ENCODE assay signal across 12 mouse cellular contexts in genomic region chr8:94292072-94292471, GRCm38 (mm10). TPM values are rescaled to one million over a fixed set of nuclear protein-coding genes. Genes with fewer than 3 reads are reported as not detected.
DNase-seq lines count a peak whose midpoint lies in the region; ATAC-seq and TF ChIP-seq lines count a peak whose summit lies in the region.
"Had no signal": no experiment of that assay in that cellular context is flagged by ENCODE, and none has a peak within 500 bp of the region (broad histone marks: within the 10 kb centered on the region; RNA-seq: fewer than 3 reads in every experiment).

No protein-coding gene starts in this region.

- ATAC-seq in Patski = peak; percentile 54
- no peak for ATAC-seq in kidney, embryonic 14.5 days (ENCODE audit: low FRiP score, low TSS enrichment)
- no peak for ATAC-seq in erythroblast, adult 5-6 weeks (replicated peaks; ENCODE audit: low FRiP score, poor library complexity, severe bottlenecking)

- POLR2A ChIA-PET in Patski (lab: Charles Lee) = interaction anchor here (0.7 to 1.8 kb wide), 5 partner anchors 9 to 93 kb away, joined by 3 to 6 read pairs (median 3); no protein-coding TSS in a partner anchor

- no peak overlapping the region for H3K4me3 ChIP-seq in heart, embryonic 10.5 days
- no peak overlapping the region for H3K4me3 ChIP-seq in kidney, embryonic 14.5 days (ENCODE audit: low read length)
- no peak overlapping the region for H3K4me3 ChIP-seq in thymus, adult 2 months (ENCODE audit: control insufficient read depth, insufficient read depth, low read length)

- intact Hi-C loops in heart, postnatal 25 days (cut with DNase I) = no loop called here

- TF ChIP-seq POLR2A in thymus, adult 2 months (IDR thresholded peaks at IDR 0.05; ENCODE audit: control insufficient read depth, extremely low read depth, insufficient read depth, low read length, poor library complexity) = no peak

- H3K27me3 ChIP-seq in Patski = no peaks in the 10 kb centered on the region
- H3K27me3 ChIP-seq in heart, embryonic 10.5 days (ENCODE audit: insufficient read depth, poor library complexity, severe bottlenecking) = no peaks in the 10 kb centered on the region
- no peaks in the 10 kb centered on the region for H3K27me3 ChIP-seq in kidney, embryonic 14.5 days (ENCODE audit: control insufficient read depth, insufficient read depth, low read length)
- no peaks in the 10 kb centered on the region for H3K27me3 ChIP-seq in thymus, adult 2 months (ENCODE audit: control insufficient read depth, insufficient read depth, low read length)
- H3K27me3 ChIP-seq: CH12.LX had no signal

- CTCF ChIA-PET in Patski (lab: Charles Lee) = interaction anchor here (0.7 to 5.1 kb wide), 6 partner anchors 9 to 97 kb away, joined by 3 to 26 read pairs (median 3); no protein-coding TSS in a partner anchor

- 77% methylated on average over 6 of the region's 6 CpGs for WGBS in heart, embryonic 10.5 days
- 74% methylated on average over 6 of the region's 6 CpGs for WGBS in kidney, embryonic 14.5 days
- 91% methylated on average over 6 of the region's 6 CpGs for WGBS in thymus, adult 2 months

- H3K9me3 ChIP-seq in heart, embryonic 10.5 days = no peaks in the 10 kb centered on the region
- no peaks in the 10 kb centered on the region for H3K9me3 ChIP-seq in kidney, embryonic 14.5 days (ENCODE audit: control insufficient read depth, low read length)

- H3K4me1 ChIP-seq in heart, embryonic 10.5 days = peaks cover 29% of the 10 kb centered on the region
- H3K4me1 ChIP-seq in kidney, embryonic 14.5 days (ENCODE audit: control insufficient read depth, insufficient read depth, low read length) = no peaks in the 10 kb centered on the region
- H3K4me1 ChIP-seq in thymus, adult 2 months (replicated peaks; ENCODE audit: control insufficient read depth, insufficient read depth, low read length) = no peaks in the 10 kb centered on the region

- no peak for TF ChIP-seq CTCF in Patski (IDR thresholded peaks at IDR 0.05)
- no peak for TF ChIP-seq CTCF in thymus, adult 2 months (IDR thresholded peaks at IDR 0.05; ENCODE audit: borderline replicate concordance, control insufficient read depth, extremely low read depth, insufficient read depth, low read length, poor library complexity)

- peaks cover 4% of the 10 kb centered on the region for H3K36me3 ChIP-seq in heart, embryonic 10.5 days
- H3K36me3 ChIP-seq in kidney, embryonic 14.5 days (ENCODE audit: control insufficient read depth, insufficient read depth, low read length) = no peaks in the 10 kb centered on the region; the same call in 1 of the 2 replicates
- H3K36me3 ChIP-seq in thymus, adult 2 months (ENCODE audit: control insufficient read depth, insufficient read depth, low read length) = no peaks in the 10 kb centered on the region; the same call in 1 of the 2 replicates

- no peak overlapping the region for H3K9ac ChIP-seq in kidney, embryonic 14.5 days (ENCODE audit: low read depth, low read length)

- H3K27ac ChIP-seq in heart, embryonic 10.5 days = peak overlapping the region; percentile 22; the same call in 1 of the 2 replicates
- H3K27ac ChIP-seq in kidney, embryonic 14.5 days (ENCODE audit: low read depth, low read length) = 0 out of 2 replicates have a peak overlapping the region, but pooled peaks have one; percentile 24
- H3K27ac ChIP-seq in thymus, adult 2 months (ENCODE audit: control insufficient read depth, insufficient read depth, low read length) = no peak overlapping the region

- no peak overlapping the region for H3K4me2 ChIP-seq in kidney, embryonic 14.5 days (replicated peaks; ENCODE audit: low read depth, low read length)

- in situ Hi-C loops in Patski (cut with MboI; ENCODE audit: low pct_unique_long_range_greater_than_20kb) = no loop called here

- DNase-seq in heart, adult 18-20 months = peak; percentile 43 to 50
- no peak for DNase-seq in heart, postnatal 25 days (ENCODE audit: low spot score)
- DNase-seq in Patski (ENCODE audit: low read depth, low spot score) = peak; percentile 51
- no peak for DNase-seq in heart, embryonic 10.5 days (ENCODE audit: low spot score)
- DNase-seq in thymus, adult 2 months = no peak
- DNase-seq in B cell, adult 2 months = no peak
- DNase-seq: adrenal gland, postnatal 10 days had no signal

RNA-seq across cellular contexts. Expression of gene Slc12a3, which starts 36.9 kb away (rescaled TPM):
- total RNA-seq in heart, adult 18-20 months (2021) = under 1 TPM; 0.12 to 0.41 TPM
- under 1 TPM; 0.14 to 0.26 TPM for total RNA-seq in heart, postnatal 25 days (2021)
- polyA plus RNA-seq in Patski (2021) = 0.23 TPM
- polyA plus RNA-seq in heart, embryonic 10.5 days (2016; fragmentation: Nextera tagmentation; extraction: Ambion mirVana) = 0.06 TPM in 1 of 2 replicates, not detected in the other
- 0.39 and 0.51 TPM in 2 replicates for polyA plus RNA-seq in kidney, embryonic 14.5 days (2014; fragmentation: Nextera tagmentation; extraction: Ambion mirVana)
- 2.5 TPM in 1 of 2 replicates, not detected in the other for total RNA-seq in erythroblast, adult 5-6 weeks (2015; ENCODE audit: low replicate concordance)
- 0.34 TPM in 1 of 2 replicates, not detected in the other for total RNA-seq in erythroblast, adult 5-6 weeks (2017; ENCODE audit: low replicate concordance)
- 1.3 TPM in 2 replicates for polyA plus RNA-seq in thymus, adult 2 months (2012; rRNA removed)
- total RNA-seq: common myeloid progenitor, adult 5-6 weeks; monocyte, adult 5-6 weeks had no signal

Comparison
In these comparisons a context has a peak if more than half of its experiments do, and no peak if none do; other contexts are left out.
1. DNase-seq: peak in heart, adult 18-20 months (2 of 2) and Patski (single experiment); none in heart, postnatal 25 days (single experiment), heart, embryonic 10.5 days (single experiment), thymus, adult 2 months (single experiment) and B cell, adult 2 months (0 of 2).